Mouse (Mus musculus) neural tube, embryonic 10.5 days (tissue): ENCODE results near the gene Pdcd2.
A peak's percentile ranks its signal among the peaks of the same experiment; 100 is the strongest.

Experiments
- DNase-seq: peaks from one replicate; pipeline ENCODE4 v3.0.0-alpha.2; 2017; ENCODE audit warnings: low spot score; ENCODE audit errors: extremely low spot score

The Pdcd2 gene

GRCm38 (mm10) chr17:15499656-15500394, 27.3 kb downstream of the Pdcd2 start, which contains the start of the genes Psmb1 and Tbp:
Gene Psmb1, minus strand, starts transcription at chr17:15499751.
Gene Tbp, plus strand, starts transcription at chr17:15499888.
- peak; percentile 97 for DNase-seq

GRCm38 (mm10) chr17:15498753-15499113, 28.4 kb downstream of the Pdcd2 start:
- no peak for DNase-seq

DNA sequence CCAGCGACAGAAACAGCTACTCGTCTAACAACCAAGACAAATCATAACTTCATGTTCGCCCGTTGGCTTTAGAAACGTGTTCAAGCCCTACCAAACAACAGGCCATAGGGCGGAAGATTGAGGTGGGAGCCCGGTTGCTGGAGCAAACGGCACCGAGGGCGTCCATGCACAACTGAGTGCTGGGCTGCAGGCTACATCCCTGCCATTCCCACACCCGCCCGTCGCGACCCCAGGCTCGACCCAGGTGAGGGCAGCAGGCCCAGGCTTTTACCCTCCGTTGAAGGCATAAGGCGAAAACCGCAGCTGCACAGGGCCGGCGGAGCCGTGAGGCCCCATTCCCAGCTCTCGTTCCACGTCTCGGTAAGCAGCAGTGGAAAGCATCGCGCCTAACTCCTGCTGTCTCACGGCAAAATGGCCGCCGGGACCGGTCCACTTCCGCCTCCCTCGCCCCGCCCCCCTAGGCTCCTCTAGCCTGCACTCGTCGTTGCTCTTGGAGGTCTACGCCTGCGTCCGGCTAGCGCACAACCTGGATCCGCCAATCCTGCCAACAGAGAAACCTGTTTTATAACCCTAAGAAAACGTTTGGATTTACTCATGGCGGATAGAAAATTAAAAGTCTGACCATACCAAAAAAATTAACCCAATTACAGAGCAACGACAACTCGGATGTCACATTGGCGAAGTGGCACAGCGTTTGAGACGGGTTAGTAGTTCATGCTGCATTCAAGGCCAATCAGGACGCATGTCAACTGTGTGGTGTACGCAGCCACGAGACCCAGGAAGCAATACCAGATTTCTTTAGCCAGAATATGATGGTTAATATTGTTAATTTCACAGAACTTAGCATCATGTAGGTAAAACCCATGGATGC, 29.0 kb downstream of the Pdcd2 start:
- peak; percentile 94 for DNase-seq

GRCm38 (mm10) chr17:15490542-15490941, 36.6 kb downstream of the Pdcd2 start:
- DNase-seq, result no peak

DNA sequence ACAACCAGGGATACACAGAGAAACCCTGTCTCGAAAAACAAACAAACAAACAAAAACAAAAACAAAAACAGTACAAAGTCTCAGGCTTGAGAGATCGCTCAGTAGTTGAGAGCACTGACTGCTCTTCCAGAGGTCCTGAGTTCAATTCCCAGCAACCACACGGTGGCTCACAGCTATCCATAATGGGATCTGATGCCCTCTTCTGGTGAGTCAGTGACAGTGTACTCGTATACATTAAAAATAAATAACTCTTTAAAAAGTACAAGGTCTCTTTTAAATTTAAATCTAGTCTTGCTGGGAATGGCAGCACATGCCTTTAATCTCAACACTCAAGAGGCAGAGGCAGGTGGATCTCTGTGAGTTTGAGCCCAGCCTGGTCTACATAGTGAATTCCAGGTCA, 54.4 kb downstream of the Pdcd2 start:
- DNase-seq, result no peak
